Mouse (Mus musculus): ENCODE data around the gene Anapc1.

GRCm38 (mm10) chr2:128680661-128681060 is 6.5 kb downstream of the Anapc1 start:
- TF ChIP-seq CTCF (IDR thresholded peaks at IDR 0.05; ENCODE audit: control insufficient read depth, insufficient read depth, insufficient replicate concordance, low read depth, low read length) (no peak), POLR2A (IDR thresholded peaks at IDR 0.05; ENCODE audit: control insufficient read depth, low read depth, low read length) (no peak)
